8 mouse cellular contexts compared by ENCODE assay signal in the genomic region with DNA sequence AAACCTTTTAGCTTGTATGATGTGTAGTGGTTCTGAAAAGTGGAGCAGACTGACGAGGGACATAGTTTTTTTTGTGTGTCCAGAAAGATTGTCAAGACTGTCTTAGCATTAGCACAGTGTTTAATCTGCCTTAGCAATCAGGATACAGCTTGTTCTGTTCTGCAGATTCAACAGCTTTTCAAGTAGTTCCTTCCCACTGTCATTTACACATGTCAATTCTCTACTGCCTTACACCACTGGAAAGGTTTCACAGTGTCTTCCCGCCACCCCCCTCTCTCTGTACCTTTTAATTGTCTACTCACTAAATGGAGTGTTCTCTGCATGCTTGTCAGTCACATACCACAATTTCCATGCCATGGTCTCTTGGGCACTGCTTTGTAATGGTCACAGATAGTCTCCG. TPM values are rescaled to one million over a fixed set of nuclear protein-coding genes. Genes with fewer than 3 reads are reported as not detected.
DNase-seq lines count a peak whose midpoint lies in the region; ATAC-seq and TF ChIP-seq lines count a peak whose summit lies in the region.

No protein-coding gene starts in this region.

- H3K36me3 ChIP-seq in limb, embryonic 14.5 days (ENCODE audit: control insufficient read depth, insufficient read depth, low read length), result peaks cover 7% of the 10 kb centered on the region

- H3K4me2 ChIP-seq in limb, embryonic 14.5 days (replicated peaks; ENCODE audit: low read depth, low read length, severe bottlenecking), result peak overlapping the region; percentile 68

- no peaks in the 10 kb centered on the region for H3K27me3 ChIP-seq in cerebellum, adult 2 months (ENCODE audit: control insufficient read depth, insufficient read depth, low read length)
- no peaks in the 10 kb centered on the region for H3K27me3 ChIP-seq in limb, embryonic 14.5 days (ENCODE audit: control insufficient read depth, insufficient read depth, low read length)

- no peak overlapping the region for H3K27ac ChIP-seq in cerebellum, adult 2 months (ENCODE audit: insufficient read depth, low read length)
- H3K27ac ChIP-seq in limb, embryonic 14.5 days (replicated peaks; ENCODE audit: low read depth, low read length), result no peak overlapping the region

- peaks cover 2% of the 10 kb centered on the region; the same call in 1 of the 2 replicates for H3K4me1 ChIP-seq in cerebellum, adult 2 months (ENCODE audit: control insufficient read depth, insufficient read depth, low read length)
- H3K4me1 ChIP-seq in limb, embryonic 14.5 days (ENCODE audit: control insufficient read depth, insufficient read depth, low read length), result peaks cover 11% of the 10 kb centered on the region

- no peak for TF ChIP-seq CTCF in cerebellum, adult 2 months (IDR thresholded peaks at IDR 0.05; ENCODE audit: borderline replicate concordance, insufficient read depth, low read depth, low read length)

- WGBS in cerebellum, adult 2 months, result 4% methylated on average over 3 of the region's 3 CpGs
- 7% methylated on average over 3 of the region's 3 CpGs for WGBS in limb, embryonic 14.5 days

- TF ChIP-seq POLR2A in cerebellum, adult 2 months (IDR thresholded peaks at IDR 0.05; ENCODE audit: borderline replicate concordance, insufficient read depth, low read length), result no peak
- no peak for TF ChIP-seq POLR2A in limb, embryonic 14.5 days (IDR thresholded peaks at IDR 0.05; ENCODE audit: borderline replicate concordance, extremely low read depth, insufficient read depth, insufficient read length)

- no peaks in the 10 kb centered on the region for H3K9me3 ChIP-seq in limb, embryonic 14.5 days (ENCODE audit: control insufficient read depth, low read length)

- H3K9ac ChIP-seq in limb, embryonic 14.5 days (ENCODE audit: low read depth, low read length, severe bottlenecking), result peak overlapping the region; percentile 77

- H3K4me3 ChIP-seq in cerebellum, adult 2 months (replicated peaks; ENCODE audit: insufficient read depth, low read depth, low read length), result peak overlapping the region; percentile 94
- H3K4me3 ChIP-seq in limb, embryonic 14.5 days (replicated peaks; ENCODE audit: low read length), result peak overlapping the region; percentile 94

- no peak for DNase-seq in cerebellum, adult 2 months
- DNase-seq in cerebellum, postnatal 36 days, result no peak
- DNase-seq in thymus, postnatal 0 days (ENCODE audit: low spot score), result peak; percentile 17
- no peak for DNase-seq in thymus, postnatal 10 days (ENCODE audit: low spot score in 2 of 2)
- DNase-seq in limb, embryonic 14.5 days (ENCODE audit: low spot score), result no peak
- no peak for DNase-seq in urinary bladder, adult 18-20 months (ENCODE audit: low spot score in 2 of 2)
- DNase-seq in adrenal gland, adult 8-10 months, result no peak

- ATAC-seq in limb, embryonic 14.5 days (ENCODE audit: low FRiP score, low read depth), result no peak
- ATAC-seq in activated CD4-positive, CD25-positive, alpha-beta regulatory T cell, adult 4 months, result no peak

RNA-seq across cellular contexts. Expression of a gene that starts 1.2 kb away (rescaled TPM):
- polyA plus RNA-seq in cerebellum, adult 2 months (2012; rRNA removed), result 9.3 TPM in 2 replicates
- 14.4 and 15.4 TPM in 2 replicates for polyA plus RNA-seq in thymus, postnatal 0 days (2015; fragmentation: Nextera tagmentation; extraction: Ambion mirVana)
- 7.2 and 8.9 TPM in 2 replicates for polyA plus RNA-seq in limb, embryonic 14.5 days (2012; rRNA removed)
- polyA plus RNA-seq in limb, embryonic 14.5 days (2014; fragmentation: Nextera tagmentation; extraction: Ambion mirVana), result 5.0 and 5.9 TPM in 2 replicates
- total RNA-seq in adrenal gland, adult 8-10 months (2022), result 10 to 100 TPM; 16.4 to 21.7 (median 20.4) TPM
- polyA plus RNA-seq in activated CD4-positive, CD25-positive, alpha-beta regulatory T cell, adult 4 months (2017; shearing (Covaris generic)), result 10 to 100 TPM; 10.9 to 16.7 TPM

RNA-seq across cellular contexts. Expression of a gene that starts 1.5 kb away (rescaled TPM):
- 8.0 and 9.0 TPM in 2 replicates for polyA plus RNA-seq in cerebellum, adult 2 months (2012; rRNA removed)
- 26.8 and 33.9 TPM in 2 replicates for polyA plus RNA-seq in thymus, postnatal 0 days (2015; fragmentation: Nextera tagmentation; extraction: Ambion mirVana)
- 5.7 and 9.6 TPM in 2 replicates for polyA plus RNA-seq in limb, embryonic 14.5 days (2012; rRNA removed)
- 39.9 and 40.2 TPM in 2 replicates for polyA plus RNA-seq in limb, embryonic 14.5 days (2014; fragmentation: Nextera tagmentation; extraction: Ambion mirVana)
- 10 to 100 TPM; 35.1 to 47.3 (median 38.7) TPM for total RNA-seq in adrenal gland, adult 8-10 months (2022)
- polyA plus RNA-seq in activated CD4-positive, CD25-positive, alpha-beta regulatory T cell, adult 4 months (2017; shearing (Covaris generic)), result 10 to 100 TPM; 24.6 to 30.7 TPM
